Mouse (Mus musculus): ENCODE data around the gene Agpat1.

GRCm38 (mm10) chr17:34605609-34606008 lies 1.5 kb downstream of the Agpat1 start:
- TF ChIP-seq CTCF (IDR thresholded peaks at IDR 0.05) (no peak), EP300 (IDR thresholded peaks at IDR 0.05) (no peak)
